Mouse (Mus musculus) heart, adult 18-20 months (tissue): ENCODE data around the gene Slco3a1. TPM values are rescaled to one million over a fixed set of nuclear protein-coding genes. Genes with fewer than 3 reads are reported as not detected.
"Not testable (repeated sequence)": the region's sequence is repeated elsewhere in the genome, so short reads cannot be mapped to it uniquely, and the experiment has no call there.

Experiments used
- DNase-seq, 2 experiments: peaks; one replicate each; pipeline ENCODE4 v3.0.0; 2021 to 2022; ENCODE audit warnings: mixed read lengths in 1 of 2
- total RNA-seq, 2 experiments: library from RNA; stranded (reverse); gene quantifications; 2 replicates each; pipeline ENCODE4 v1.2.3; 2021

Slco3a1 gene
- total RNA-seq, 2 experiments from 2014 or later: 106 to 115 TPM

- DNase-seq: no peak
Measured at GRCm38 (mm10) chr7:74429252-74429651, 125.3 kb downstream of the Slco3a1 start.

GRCm38 (mm10) chr7:74427135-74427534 is 127.4 kb downstream of the Slco3a1 start:
- peak in 1 of 2 experiments; percentile 32 for DNase-seq

GRCm38 (mm10) chr7:74425941-74426340 is 128.6 kb downstream of the Slco3a1 start:
- no peak for DNase-seq

- DNase-seq: peak; percentile 56 to 58
Measured at GRCm38 (mm10) chr7:74423928-74424850, 130.4 kb downstream of the Slco3a1 start.

GRCm38 (mm10) chr7:74423316-74423715 is 131.3 kb downstream of the Slco3a1 start:
- DNase-seq: peak; percentile 48 to 76

- DNase-seq: no peak
Measured at GRCm38 (mm10) chr7:74422731-74423130, 131.8 kb downstream of the Slco3a1 start.

- DNase-seq: peak; percentile 65 to 76
Measured at GRCm38 (mm10) chr7:74422002-74422401, 132.6 kb downstream of the Slco3a1 start.

GRCm38 (mm10) chr7:74421591-74421990 is 133.0 kb downstream of the Slco3a1 start:
- DNase-seq: peak; percentile 28 to 37

GRCm38 (mm10) chr7:74419706-74420105 is 134.9 kb downstream of the Slco3a1 start:
- no peak for DNase-seq

- no peak for DNase-seq
Measured at GRCm38 (mm10) chr7:74417009-74417408, 137.6 kb downstream of the Slco3a1 start.

- no peak for DNase-seq
Measured at GRCm38 (mm10) chr7:74415241-74415640, 139.3 kb downstream of the Slco3a1 start.

- peak in 1 of 2 experiments; percentile 30 for DNase-seq
Measured at GRCm38 (mm10) chr7:74413738-74414716, 140.6 kb downstream of the Slco3a1 start.

- peak; percentile 71 to 84 for DNase-seq
Measured at GRCm38 (mm10) chr7:74408601-74409323, 145.8 kb downstream of the Slco3a1 start.

- not testable (repeated sequence) for DNase-seq
Measured at GRCm38 (mm10) chr7:74407851-74408250, 146.7 kb downstream of the Slco3a1 start.

- no peak for DNase-seq
Measured at GRCm38 (mm10) chr7:74399729-74400128, 154.9 kb downstream of the Slco3a1 start.

- DNase-seq: no peak
Measured at GRCm38 (mm10) chr7:74399154-74399553, 155.4 kb downstream of the Slco3a1 start.

GRCm38 (mm10) chr7:74398326-74398725 is 156.3 kb downstream of the Slco3a1 start:
- no peak for DNase-seq

GRCm38 (mm10) chr7:74391451-74391873 is 163.1 kb downstream of the Slco3a1 start:
- DNase-seq: peak in 1 of 2 experiments; percentile 71

- DNase-seq: no peak
Measured at GRCm38 (mm10) chr7:74389570-74389969, 165.0 kb downstream of the Slco3a1 start.

GRCm38 (mm10) chr7:74386257-74386656 is 168.3 kb downstream of the Slco3a1 start:
- no peak for DNase-seq

GRCm38 (mm10) chr7:74383040-74383666 is 171.4 kb downstream of the Slco3a1 start:
- peak in 1 of 2 experiments; percentile 23 for DNase-seq
